Mouse (Mus musculus) E14TG2a.4 (cell line): ENCODE data around the gene Prr23a2.

Experiments used
- CTCF ChIP-seq: conservative IDR thresholded peaks from 2 replicates; pipeline ENCODE4 v1.5.1; 2014; ENCODE audit warnings: low read length
- NANOG ChIP-seq: IDR thresholded peaks from 2 replicates; pipeline ENCODE4 v1.6.1; 2014; ENCODE audit warnings: borderline replicate concordance, low read length, mixed read lengths

GRCm38 (mm10) chr9:98817592-98817991 is 38.7 kb upstream of the Prr23a2 start:
- TF ChIP-seq CTCF (no peak), NANOG (no peak)
